Mouse (Mus musculus) embryonic facial prominence, embryonic 11.5 days (tissue): Measurements from ENCODE around the gene Tcta. TPM values are rescaled to one million over a fixed set of nuclear protein-coding genes. Genes with fewer than 3 reads are reported as not detected.
A peak's percentile ranks its signal among the peaks of the same experiment; 100 is the strongest.
"Not testable (repeated sequence)": the region's sequence is repeated elsewhere in the genome, so short reads cannot be mapped to it uniquely, and the experiment has no call there.

Experiments
- ATAC-seq: fragments of 200-750 bp; cut with Nextera tagmentation; replicated peaks from 2 replicates; pipeline ENCODE4 v1.8.0; 2017; ENCODE audit warnings: low read depth; ENCODE audit not compliant: insufficient number of reproducible peaks, low FRiP score, low TSS enrichment
- DNase-seq: peaks from one replicate; pipeline ENCODE4 v3.0.0-alpha.2; 2015; ENCODE audit warnings: low spot score
- H3K27ac ChIP-seq: fragments of 300-500 bp; sonication (generic); replicated peaks from 2 replicates; pipeline ENCODE4 v1.5.1; 2014; ENCODE audit warnings: mild to moderate bottlenecking, low read depth, low read length, control low read depth
- H3K27me3 ChIP-seq: fragments of 300-500 bp; sonication (generic); 2 replicates; pipeline ENCODE4 v1.6.1; 2014; ENCODE audit warnings: mild to moderate bottlenecking, low read length, moderate library complexity, mixed read lengths; ENCODE audit not compliant: control insufficient read depth, insufficient read depth
- H3K36me3 ChIP-seq: fragments of 300-500 bp; sonication (generic); replicated peaks from 2 replicates; pipeline ENCODE4 v1.6.1; 2014; ENCODE audit warnings: low read depth, mild to moderate bottlenecking, low read length, moderate library complexity, mixed read lengths; ENCODE audit not compliant: control insufficient read depth, insufficient read depth
- H3K4me1 ChIP-seq: fragments of 300-500 bp; sonication (generic); 2 replicates; pipeline ENCODE4 v1.6.1; 2014; ENCODE audit warnings: low read length, mixed read lengths; ENCODE audit not compliant: control insufficient read depth, insufficient read depth
- H3K4me2 ChIP-seq: fragments of 300-500 bp; sonication (generic); 2 replicates; pipeline ENCODE4 v1.6.1; 2014; ENCODE audit warnings: low read depth, mild to moderate bottlenecking, control low read depth, low read length, moderate library complexity
- H3K4me3 ChIP-seq: fragments of 300-500 bp; sonication (generic); 2 replicates; pipeline ENCODE4 v1.5.1; 2014; ENCODE audit warnings: low read depth, low read length, control low read depth
- H3K9ac ChIP-seq: fragments of 300-500 bp; sonication (generic); replicated peaks from 2 replicates; pipeline ENCODE4 v1.6.1; 2014; ENCODE audit warnings: mild to moderate bottlenecking, control low read depth, low read length
- H3K9me3 ChIP-seq: fragments of 300-500 bp; sonication (generic); replicated peaks from 2 replicates; pipeline ENCODE4 v1.6.1; 2016; ENCODE audit warnings: mild to moderate bottlenecking, low read length, inconsistent platforms, mixed read lengths; ENCODE audit not compliant: control insufficient read depth
- WGBS: fragments of 180-500 bp; shearing (Covaris S2); extraction: QIAGEN DNeasy Blood & Tissue Kit; methylation state at CpG from one replicate; pipeline ENCODE4 v1.1.7; 2014; 5-methylcytosine and 5-hydroxymethylcytosine counted together
- polyA plus RNA-seq: library from polyadenylated mRNA; unstranded; fragments of >200 nt; fragmentation: Nextera tagmentation; extraction: Ambion mirVana; gene quantifications from 2 replicates; pipeline ENCODE4 v1.2.1, GENCODE M21; 2014

Tcta gene
- polyA plus RNA-seq, 1 experiment from 2014 or later, result 20.6 TPM

DNA sequence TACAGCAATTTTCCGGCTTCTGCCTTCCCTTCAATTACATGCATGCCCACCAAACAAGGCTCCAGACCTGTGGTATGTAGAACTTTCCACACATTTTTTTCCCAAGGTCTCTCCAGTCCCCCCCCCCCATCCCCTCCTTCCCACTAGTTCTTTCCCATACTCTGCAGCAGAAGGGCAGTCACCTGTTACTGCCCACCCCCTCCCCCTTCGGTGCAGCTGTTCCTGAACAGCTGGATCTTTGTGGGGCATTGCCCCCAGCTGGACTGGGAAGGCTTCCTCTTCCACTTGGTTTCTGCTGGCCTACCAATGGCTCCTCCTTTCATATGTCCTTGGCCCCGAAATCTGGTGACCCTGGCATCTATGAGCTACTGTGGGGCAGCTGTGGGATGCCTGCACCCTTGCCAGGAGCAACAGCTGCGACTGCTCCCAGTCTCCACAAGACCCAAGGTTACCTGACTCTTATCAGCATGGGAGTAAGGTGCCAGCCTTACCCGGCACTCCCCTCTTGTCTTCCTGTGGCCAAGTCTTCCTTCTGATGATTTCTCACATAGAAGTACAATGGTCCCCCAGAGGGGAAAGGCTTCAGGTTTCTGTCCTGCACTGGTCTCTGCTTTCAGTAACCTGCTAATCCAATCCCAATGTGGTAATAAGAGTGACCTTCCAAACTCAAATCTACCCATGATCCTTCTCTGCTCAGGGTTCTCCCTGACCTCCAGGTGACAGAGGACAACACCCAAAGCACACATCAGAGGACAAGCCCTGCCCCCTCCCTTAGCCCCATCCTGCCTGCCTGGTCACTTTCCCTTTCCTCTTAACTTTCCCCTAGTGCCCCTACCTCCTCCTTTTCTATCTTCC is 31.3 kb downstream of the Tcta start:
- H3K4me1 ChIP-seq, result no peaks in the 10 kb centered on the region
- H3K27ac ChIP-seq, result no peak overlapping the region
- no peaks in the 10 kb centered on the region for H3K9me3 ChIP-seq
- 75% methylated on average over 5 of the region's 5 CpGs for WGBS
- no peaks in the 10 kb centered on the region for H3K36me3 ChIP-seq
- no peak for DNase-seq
- H3K9ac ChIP-seq, result no peak overlapping the region
- no peak overlapping the region for H3K4me3 ChIP-seq
- H3K4me2 ChIP-seq, result no peak overlapping the region
- no peak for ATAC-seq
- H3K27me3 ChIP-seq, result no peaks in the 10 kb centered on the region

DNA sequence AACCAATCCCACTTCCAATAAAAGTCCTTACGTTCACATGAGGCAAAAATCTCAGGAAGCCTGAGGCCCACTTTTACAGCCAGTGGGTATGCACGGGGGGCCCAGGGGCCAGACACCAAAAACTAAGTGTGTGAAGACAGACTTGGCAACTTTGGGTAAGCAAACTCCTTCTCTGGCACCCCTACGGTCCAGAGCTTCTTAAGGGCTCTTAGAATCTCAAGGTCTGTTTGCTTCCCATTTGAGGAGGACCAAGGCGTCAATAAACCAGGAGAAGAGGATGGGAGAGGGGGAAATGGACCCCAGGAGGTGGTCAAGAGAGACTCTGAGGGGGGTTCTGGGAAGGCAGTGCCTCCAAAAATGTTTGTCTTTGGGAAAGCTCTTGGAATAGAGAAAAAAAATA is 32.5 kb downstream of the Tcta start:
- Histone ChIP-seq H3K27me3 (no peaks in the 10 kb centered on the region), H3K36me3 (no peaks in the 10 kb centered on the region), H3K9ac (no peak overlapping the region), H3K4me3 (no peak overlapping the region), H3K4me2 (no peak overlapping the region), H3K4me1 (no peaks in the 10 kb centered on the region), H3K9me3 (no peaks in the 10 kb centered on the region), H3K27ac (no peak overlapping the region)
- ATAC-seq (no peak), DNase-seq (no peak)
- WGBS, result 76% methylated on average over 4 of the region's 4 CpGs

DNA sequence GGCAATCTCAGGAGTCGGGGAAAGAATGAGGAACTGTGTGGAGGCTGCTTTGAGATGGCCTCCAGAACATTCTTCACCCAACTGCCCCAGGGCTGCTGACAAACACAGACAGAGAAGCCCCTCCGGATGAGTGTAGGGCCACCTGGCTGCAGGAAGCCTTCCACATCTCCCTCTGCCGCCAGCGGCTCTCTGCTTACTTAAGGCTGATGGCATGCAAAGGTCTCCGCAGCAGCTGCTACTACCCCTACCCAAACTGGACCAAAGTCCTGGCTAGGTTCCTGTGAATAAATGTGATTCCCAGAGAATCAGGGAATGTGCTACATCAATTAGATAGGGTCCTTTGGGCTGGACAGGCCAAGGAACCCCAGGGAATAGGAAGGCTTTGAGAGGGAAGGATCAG is 33.3 kb downstream of the Tcta start:
- Histone ChIP-seq H3K9me3 (no peaks in the 10 kb centered on the region), H3K4me3 (no peak overlapping the region), H3K4me2 (no peak overlapping the region), H3K27me3 (no peaks in the 10 kb centered on the region), H3K36me3 (no peaks in the 10 kb centered on the region), H3K27ac (0 out of 2 replicates have a peak overlapping the region, but pooled peaks have one; percentile 25), H3K4me1 (no peaks in the 10 kb centered on the region), H3K9ac (no peak overlapping the region)
- 59% methylated on average over 5 of the region's 5 CpGs for WGBS
- no peak for DNase-seq
- no peak for ATAC-seq

DNA sequence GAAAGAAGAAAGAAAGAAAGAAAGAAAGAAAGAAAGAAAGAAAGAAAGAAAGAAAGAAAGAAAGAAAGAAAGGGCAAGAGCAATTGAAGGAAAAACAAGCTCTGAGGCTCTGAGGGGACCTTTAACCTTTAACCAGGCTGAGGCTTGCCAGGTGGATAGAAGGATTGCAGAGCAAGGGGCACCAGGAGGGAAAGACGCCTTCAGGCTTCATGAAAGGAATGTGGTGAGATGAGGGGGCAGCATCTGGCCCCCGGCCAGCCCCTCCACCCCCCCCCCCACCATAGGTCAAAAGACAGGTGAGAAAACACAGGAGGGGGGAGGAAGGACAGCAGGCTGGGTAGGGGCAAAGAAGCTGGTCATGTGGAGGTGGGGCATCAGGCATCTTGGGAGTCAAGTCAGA is 34.0 kb downstream of the Tcta start:
- H3K4me3 ChIP-seq, result no peak overlapping the region
- H3K4me2 ChIP-seq, result no peak overlapping the region
- no peaks in the 10 kb centered on the region for H3K36me3 ChIP-seq
- H3K27ac ChIP-seq, result no peak overlapping the region
- WGBS, result 10% methylated on average over 2 of the region's 2 CpGs
- H3K9me3 ChIP-seq, result no peaks in the 10 kb centered on the region
- ATAC-seq (no peak), DNase-seq (no peak)
- H3K9ac ChIP-seq, result no peak overlapping the region
- H3K27me3 ChIP-seq, result no peaks in the 10 kb centered on the region
- H3K4me1 ChIP-seq, result no peaks in the 10 kb centered on the region

DNA sequence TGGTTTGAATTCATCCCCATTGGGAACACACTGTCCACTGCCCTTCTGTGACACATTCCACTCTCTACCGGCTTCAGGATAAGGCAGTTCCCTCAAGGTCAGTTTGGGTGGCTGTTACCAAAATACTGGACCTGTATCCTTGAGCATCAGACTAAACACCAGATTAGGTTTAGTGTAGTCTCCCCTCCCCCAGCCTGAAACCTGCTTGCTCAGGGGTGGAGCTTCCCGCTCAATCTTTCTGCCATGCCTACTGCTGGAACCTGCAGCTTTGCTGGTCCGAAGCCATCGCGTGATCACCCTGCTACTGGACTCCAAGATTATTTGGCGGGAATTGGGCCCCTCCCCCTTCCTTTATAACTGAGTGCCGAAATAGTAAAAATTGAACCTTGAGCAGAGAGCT is 37.3 kb downstream of the Tcta start:
- not testable (repeated sequence) for ATAC-seq, H3K4me3 ChIP-seq, H3K27ac ChIP-seq, H3K4me2 ChIP-seq, H3K9ac ChIP-seq, H3K27me3 ChIP-seq, H3K4me1 ChIP-seq, H3K9me3 ChIP-seq, H3K36me3 ChIP-seq, DNase-seq
- 87% methylated on average over 6 of the region's 7 CpGs for WGBS

DNA sequence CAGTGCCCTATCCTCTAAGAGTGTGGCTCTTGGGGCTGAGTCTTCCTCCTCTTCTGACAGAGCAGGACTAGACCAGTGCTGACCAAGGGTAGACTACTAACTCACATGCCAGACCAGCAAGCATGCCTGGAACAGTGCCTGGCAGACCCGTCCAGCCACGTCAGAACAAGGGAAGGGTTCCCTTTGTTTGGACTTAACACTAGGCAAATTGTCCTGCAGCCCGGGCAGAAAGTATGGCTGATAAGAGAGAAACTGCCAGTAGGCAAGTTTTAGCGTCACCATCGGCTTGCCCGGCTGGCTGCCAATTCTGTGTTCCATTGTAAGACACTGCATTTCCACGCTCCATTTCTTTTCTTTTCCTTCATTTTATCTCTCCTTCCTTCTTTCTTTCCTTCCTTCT is 38.3 kb downstream of the Tcta start:
- H3K36me3 ChIP-seq, result no peaks in the 10 kb centered on the region
- WGBS, result 80% methylated on average over 7 of the region's 7 CpGs
- no peak overlapping the region for H3K27ac ChIP-seq
- peaks cover 4% of the 10 kb centered on the region; the same call in 1 of the 2 replicates for H3K4me1 ChIP-seq
- ATAC-seq (no peak), DNase-seq (no peak)
- no peak overlapping the region for H3K4me2 ChIP-seq
- no peaks in the 10 kb centered on the region for H3K9me3 ChIP-seq
- no peak overlapping the region for H3K9ac ChIP-seq
- H3K27me3 ChIP-seq, result no peaks in the 10 kb centered on the region
- no peak overlapping the region for H3K4me3 ChIP-seq

DNA sequence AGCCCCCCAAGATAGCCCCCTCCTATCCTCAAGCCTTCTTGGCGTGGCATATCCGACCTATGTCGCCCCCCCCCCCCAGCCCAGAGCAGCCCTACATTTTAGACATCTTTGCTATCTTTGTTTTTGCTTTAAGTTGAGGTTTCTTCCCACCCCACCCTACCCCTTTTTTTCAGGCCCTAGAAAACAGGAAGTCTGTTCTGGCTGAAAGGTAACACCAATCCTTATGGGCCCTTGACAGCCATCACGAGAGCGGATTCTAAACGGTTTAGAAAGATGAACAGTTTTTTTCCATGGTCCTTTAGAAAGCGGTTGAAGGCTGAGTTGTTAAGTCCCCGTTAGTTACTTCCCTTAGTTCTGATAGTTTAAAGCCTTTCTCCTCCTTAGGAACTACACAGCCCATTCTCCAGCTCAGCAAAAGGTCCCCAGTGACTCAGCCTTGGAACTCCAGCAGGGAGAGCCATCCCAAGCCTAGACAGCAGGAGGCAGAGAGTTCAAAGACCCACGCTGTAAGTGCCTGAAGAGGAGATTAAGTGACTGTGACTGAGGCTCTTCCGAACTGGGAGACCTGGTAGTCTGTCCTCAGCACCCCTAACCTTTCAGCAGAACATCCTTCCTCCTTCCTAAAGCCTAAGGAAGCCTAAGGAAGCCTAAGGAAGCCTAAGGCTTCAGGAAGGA is 39.6 kb downstream of the Tcta start:
- Histone ChIP-seq H3K27me3 (no peaks in the 10 kb centered on the region), H3K36me3 (no peaks in the 10 kb centered on the region), H3K9ac (no peak overlapping the region), H3K4me1 (peaks cover 7% of the 10 kb centered on the region; the same call in 1 of the 2 replicates), H3K4me3 (no peak overlapping the region), H3K4me2 (no peak overlapping the region), H3K9me3 (no peaks in the 10 kb centered on the region), H3K27ac (no peak overlapping the region)
- DNase-seq (no peak), ATAC-seq (no peak)
- WGBS, result 54% methylated on average over 10 of the region's 10 CpGs
